Mouse (Mus musculus): ENCODE results near the gene Smad6. TPM values are rescaled to one million over a fixed set of nuclear protein-coding genes. Genes with fewer than 3 reads are reported as not detected.

Smad6 gene
- polyA plus RNA-seq, 1 experiment = 2.0 TPM

- no peak for TF ChIP-seq POLR2A (IDR thresholded peaks at IDR 0.05; ENCODE audit: borderline replicate concordance, insufficient read depth, low read length)
- no peak for TF ChIP-seq CTCF (IDR thresholded peaks at IDR 0.05; ENCODE audit: borderline replicate concordance, insufficient read depth, low read depth, low read length)
- H3K4me1 ChIP-seq (ENCODE audit: control insufficient read depth, insufficient read depth, low read length) = no peaks in the 10 kb centered on the region; the same call in 1 of the 2 replicates
- WGBS = 80% methylated on average over 4 of the region's 4 CpGs
- H3K4me3 ChIP-seq (replicated peaks; ENCODE audit: insufficient read depth, low read depth, low read length) = no peak overlapping the region
- no peak for DNase-seq
- H3K27ac ChIP-seq (ENCODE audit: insufficient read depth, low read length) = no peak overlapping the region
- H3K27me3 ChIP-seq (ENCODE audit: control insufficient read depth, insufficient read depth, low read length) = no peaks in the 10 kb centered on the region
Observed at GRCm38 (mm10) chr9:64042911-64043310, 21.1 kb upstream of the Smad6 start.

DNA sequence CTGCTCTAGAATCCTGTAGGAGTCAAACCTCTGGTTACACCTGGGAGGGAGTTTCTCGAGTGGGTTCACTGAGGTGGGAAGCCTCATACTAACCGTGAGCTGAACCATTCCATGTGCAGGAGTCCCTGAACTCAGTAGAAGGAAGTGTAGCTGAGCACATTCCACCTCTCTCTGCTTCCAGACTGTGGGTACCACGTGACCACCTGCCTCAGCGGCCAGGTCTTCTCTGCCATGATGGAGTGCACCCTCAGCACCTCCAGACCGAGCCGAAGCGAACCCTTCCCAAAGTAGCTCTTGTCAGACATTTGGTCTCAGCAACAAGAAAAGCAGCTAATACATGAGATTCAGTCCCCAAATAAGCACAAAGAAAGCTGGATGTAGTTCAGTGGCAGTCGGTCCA lies 20.4 kb upstream of the Smad6 start:
- WGBS = 90% methylated on average over 8 of the region's 8 CpGs
- H3K4me3 ChIP-seq (replicated peaks; ENCODE audit: insufficient read depth, low read depth, low read length) = no peak overlapping the region
- H3K27me3 ChIP-seq (ENCODE audit: control insufficient read depth, insufficient read depth, low read length) = no peaks in the 10 kb centered on the region
- no peak for DNase-seq
- no peaks in the 10 kb centered on the region; the same call in 1 of the 2 replicates for H3K4me1 ChIP-seq (ENCODE audit: control insufficient read depth, insufficient read depth, low read length)
- TF ChIP-seq CTCF (IDR thresholded peaks at IDR 0.05; ENCODE audit: borderline replicate concordance, insufficient read depth, low read depth, low read length) (no peak), POLR2A (IDR thresholded peaks at IDR 0.05; ENCODE audit: borderline replicate concordance, insufficient read depth, low read length) (no peak)
- H3K27ac ChIP-seq (ENCODE audit: insufficient read depth, low read length) = no peak overlapping the region

DNA sequence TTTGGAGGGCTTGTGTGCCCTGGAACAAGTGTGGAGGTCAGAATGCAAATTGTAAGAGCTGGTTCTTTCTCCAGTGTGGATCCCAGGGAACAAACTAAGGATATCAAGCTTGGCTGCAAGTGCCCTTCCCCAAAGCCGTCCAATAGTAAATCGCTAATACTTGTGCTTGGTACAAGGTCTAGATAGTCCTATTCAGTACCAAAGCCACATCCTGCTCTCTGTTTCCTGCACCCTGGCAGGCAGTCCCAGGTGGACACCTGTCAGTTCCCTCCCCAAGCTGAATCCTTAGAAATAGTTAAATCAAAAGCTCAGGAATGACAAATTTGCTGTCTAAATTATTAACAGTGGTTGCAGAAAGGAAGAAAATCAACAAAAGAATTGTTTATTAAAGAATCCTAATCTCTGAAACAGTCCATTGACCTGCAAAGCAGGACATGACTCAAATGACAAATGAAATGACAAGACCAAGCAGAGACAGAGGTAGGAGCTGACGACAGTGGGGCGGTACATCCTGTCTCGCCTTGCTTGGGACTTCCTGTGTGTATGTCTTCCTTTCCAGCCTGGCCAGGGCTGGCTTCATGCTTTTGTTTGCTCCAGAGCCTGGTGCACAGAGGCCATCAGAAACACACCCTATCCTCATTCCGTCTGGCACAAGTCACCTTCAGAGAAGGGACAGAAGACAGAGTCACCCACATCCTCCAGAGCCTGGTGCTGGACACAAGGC lies 8.2 kb upstream of the Smad6 start:
- TF ChIP-seq CTCF (IDR thresholded peaks at IDR 0.05; ENCODE audit: borderline replicate concordance, insufficient read depth, low read depth, low read length) = no peak
- TF ChIP-seq POLR2A (IDR thresholded peaks at IDR 0.05; ENCODE audit: borderline replicate concordance, insufficient read depth, low read length) = no peak
- no peaks in the 10 kb centered on the region for H3K27me3 ChIP-seq (ENCODE audit: control insufficient read depth, insufficient read depth, low read length)
- no peak overlapping the region for H3K27ac ChIP-seq (ENCODE audit: insufficient read depth, low read length)
- H3K4me3 ChIP-seq (replicated peaks; ENCODE audit: insufficient read depth, low read depth, low read length) = no peak overlapping the region
- DNase-seq = no peak
- no peaks in the 10 kb centered on the region for H3K4me1 ChIP-seq (ENCODE audit: control insufficient read depth, insufficient read depth, low read length)
- 86% methylated on average over 6 of the region's 6 CpGs for WGBS

GRCm38 (mm10) chr9:64025565-64025964 lies 3.7 kb upstream of the Smad6 start:
- Histone ChIP-seq H3K4me1 (ENCODE audit: control insufficient read depth, insufficient read depth, low read length) (no peaks in the 10 kb centered on the region), H3K27me3 (ENCODE audit: control insufficient read depth, insufficient read depth, low read length) (peaks cover 3% of the 10 kb centered on the region; the same call in 1 of the 2 replicates), H3K4me3 (replicated peaks; ENCODE audit: insufficient read depth, low read depth, low read length) (no peak overlapping the region), H3K27ac (ENCODE audit: insufficient read depth, low read length) (no peak overlapping the region)
- 12% methylated on average over 3 of the region's 3 CpGs for WGBS
- TF ChIP-seq POLR2A (IDR thresholded peaks at IDR 0.05; ENCODE audit: borderline replicate concordance, insufficient read depth, low read length) (no peak), CTCF (IDR thresholded peaks at IDR 0.05; ENCODE audit: borderline replicate concordance, insufficient read depth, low read depth, low read length) (peak; percentile 68; the same call in 1 of the 2 replicates)
- DNase-seq = peak in 1 of 2 experiments; percentile 34

GRCm38 (mm10) chr9:64024976-64025375 lies 3.1 kb upstream of the Smad6 start:
- TF ChIP-seq POLR2A (IDR thresholded peaks at IDR 0.05; ENCODE audit: borderline replicate concordance, insufficient read depth, low read length) (no peak), CTCF (IDR thresholded peaks at IDR 0.05; ENCODE audit: borderline replicate concordance, insufficient read depth, low read depth, low read length) (no peak)
- Histone ChIP-seq H3K27ac (ENCODE audit: insufficient read depth, low read length) (no peak overlapping the region), H3K27me3 (ENCODE audit: control insufficient read depth, insufficient read depth, low read length) (peaks cover 6% of the 10 kb centered on the region; the same call in 1 of the 2 replicates), H3K4me1 (ENCODE audit: control insufficient read depth, insufficient read depth, low read length) (no peaks in the 10 kb centered on the region), H3K4me3 (replicated peaks; ENCODE audit: insufficient read depth, low read depth, low read length) (no peak overlapping the region)
- no peak for DNase-seq
- WGBS = 31% methylated on average over 2 of the region's 2 CpGs

- Histone ChIP-seq H3K4me1 (ENCODE audit: control insufficient read depth, insufficient read depth, low read length) (no peaks in the 10 kb centered on the region), H3K4me3 (replicated peaks; ENCODE audit: insufficient read depth, low read depth, low read length) (peak overlapping the region; percentile 16), H3K27ac (ENCODE audit: insufficient read depth, low read length) (no peak overlapping the region), H3K27me3 (ENCODE audit: control insufficient read depth, insufficient read depth, low read length) (peaks cover 6% of the 10 kb centered on the region; the same call in 1 of the 2 replicates)
- WGBS = 2% methylated on average over 53 of the region's 54 CpGs
- TF ChIP-seq POLR2A (IDR thresholded peaks at IDR 0.05; ENCODE audit: borderline replicate concordance, insufficient read depth, low read length) (no peak), CTCF (IDR thresholded peaks at IDR 0.05; ENCODE audit: borderline replicate concordance, insufficient read depth, low read depth, low read length) (no peak)
- DNase-seq = peak; percentile 56 to 61
Observed at GRCm38 (mm10) chr9:64022562-64023366, 905 bp upstream of the Smad6 start.

GRCm38 (mm10) chr9:64021319-64021850 lies 474 bp downstream of the Smad6 start:
- TF ChIP-seq CTCF (IDR thresholded peaks at IDR 0.05; ENCODE audit: borderline replicate concordance, insufficient read depth, low read depth, low read length) = no peak
- no peak for TF ChIP-seq POLR2A (IDR thresholded peaks at IDR 0.05; ENCODE audit: borderline replicate concordance, insufficient read depth, low read length)
- DNase-seq = no peak
- H3K27me3 ChIP-seq (ENCODE audit: control insufficient read depth, insufficient read depth, low read length) = peaks cover 8% of the 10 kb centered on the region; the same call in 1 of the 2 replicates
- H3K27ac ChIP-seq (ENCODE audit: insufficient read depth, low read length) = no peak overlapping the region
- peak overlapping the region; percentile 3 for H3K4me3 ChIP-seq (replicated peaks; ENCODE audit: insufficient read depth, low read depth, low read length)
- no peaks in the 10 kb centered on the region for H3K4me1 ChIP-seq (ENCODE audit: control insufficient read depth, insufficient read depth, low read length)
- WGBS = under 1% methylated on average over 31 of the region's 32 CpGs
